Mouse (Mus musculus): ENCODE measurements around the gene Acox3. TPM values are rescaled to one million over a fixed set of nuclear protein-coding genes. Genes with fewer than 3 reads are reported as not detected.

Acox3 gene
- total RNA-seq, 2 experiments from 2014 or later: 27.6 to 29.8 TPM

DNA sequence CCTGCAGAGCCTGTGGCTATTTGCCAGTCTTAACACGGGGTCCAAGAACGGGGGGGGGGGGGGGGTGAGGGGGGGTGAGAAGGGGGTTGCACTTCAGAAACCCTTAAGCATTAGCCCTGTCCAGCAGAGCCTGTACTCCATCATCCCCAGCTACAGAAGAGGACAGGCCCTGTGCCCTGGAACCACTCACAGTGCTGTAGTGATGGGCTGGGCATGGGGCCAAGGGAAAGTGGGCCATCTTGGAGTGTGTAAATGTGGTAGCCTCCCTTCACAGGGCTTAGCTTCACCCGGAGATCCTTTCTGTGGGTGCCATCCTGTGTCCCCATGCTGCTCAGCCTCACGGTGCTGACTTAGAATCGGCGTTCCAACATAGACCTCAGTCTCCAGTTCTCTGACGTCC, 24.9 kb downstream of the Acox3 start:
- intact Hi-C loops (cut with DNase I): no loop called here
- peak; percentile 62 to 70 for DNase-seq

DNA sequence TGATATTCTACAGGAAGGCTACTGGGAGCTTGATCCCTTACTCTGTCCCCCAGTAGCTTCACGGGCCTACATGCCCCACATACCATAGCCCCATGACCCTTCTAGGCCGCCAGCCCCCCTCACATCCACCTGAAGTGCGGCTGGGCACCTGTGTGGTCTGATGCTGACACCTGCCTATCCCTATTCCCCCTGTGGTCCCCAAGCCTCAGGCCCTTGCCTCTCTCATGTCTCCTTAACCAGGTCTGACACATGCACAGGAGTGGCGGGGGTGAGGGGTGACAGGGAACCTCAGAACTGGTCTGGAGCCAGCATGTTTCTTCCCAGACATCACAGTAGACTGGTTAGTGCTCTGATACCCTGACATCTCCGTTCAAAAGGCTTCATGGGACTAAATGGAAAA, 25.7 kb downstream of the Acox3 start:
- DNase-seq: no peak
- intact Hi-C loops (cut with DNase I): no loop called here

DNA sequence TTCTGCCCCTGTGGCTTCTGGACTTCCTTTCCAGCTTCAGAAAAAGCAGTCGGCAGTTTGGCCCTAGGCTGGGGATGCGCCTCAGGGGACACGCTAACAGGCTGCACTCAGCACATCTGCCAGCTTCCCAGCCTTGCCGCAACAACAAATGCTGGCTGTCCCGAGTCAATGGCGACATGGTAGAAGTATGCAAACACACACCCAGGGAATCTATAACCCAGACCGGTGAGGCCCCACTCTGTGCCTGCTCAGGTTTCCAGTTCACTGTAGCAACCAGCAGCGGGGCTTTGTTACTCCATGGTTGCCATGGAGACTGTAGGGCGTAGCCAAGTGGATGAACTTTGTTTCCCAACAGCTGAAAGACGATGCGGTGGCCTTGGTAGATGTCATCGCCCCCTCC, 26.5 kb downstream of the Acox3 start:
- peak; percentile 81 to 84 for DNase-seq
- intact Hi-C loops (cut with DNase I): no loop called here

DNA sequence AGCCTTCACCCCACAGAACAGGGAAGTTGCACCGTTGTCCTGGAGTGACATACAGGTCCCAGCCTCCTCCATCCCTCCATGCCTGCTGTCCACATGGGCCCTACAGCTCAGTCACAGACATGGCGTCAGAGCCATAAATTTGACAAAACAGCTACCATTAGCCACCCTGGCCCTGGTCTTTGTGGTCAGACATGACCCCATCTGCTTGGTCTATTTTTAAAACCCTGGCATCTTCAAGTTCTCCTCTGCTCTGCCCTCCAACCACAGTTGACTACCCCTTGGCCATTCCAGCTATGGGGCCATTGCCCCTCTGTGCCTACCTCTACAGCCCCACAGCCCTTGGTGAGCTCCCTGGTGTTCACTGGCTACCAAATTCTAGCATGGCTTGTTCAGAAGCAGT, 27.1 kb downstream of the Acox3 start:
- intact Hi-C loops (cut with DNase I): no loop called here
- DNase-seq: no peak

DNA sequence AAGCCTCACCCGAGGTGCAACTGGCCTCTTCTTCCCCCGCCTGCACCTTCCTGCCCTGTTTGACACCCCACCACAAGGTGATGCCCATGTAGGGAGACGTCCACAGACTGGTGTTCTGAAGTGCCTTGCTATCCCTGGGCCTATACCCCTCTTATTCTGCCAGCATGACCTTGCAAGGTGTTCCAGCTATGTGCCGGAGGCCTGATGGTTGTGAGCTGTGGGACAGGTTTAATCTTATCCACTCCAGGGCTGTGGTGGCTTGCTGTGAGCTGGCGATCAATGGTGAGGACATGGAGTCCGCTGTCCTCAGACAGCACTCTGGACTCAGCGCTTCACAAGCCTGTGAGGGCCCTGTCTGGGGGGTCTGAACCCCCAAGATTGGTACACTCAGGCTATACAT, 27.5 kb downstream of the Acox3 start:
- intact Hi-C loops (cut with DNase I): no loop called here
- no peak for DNase-seq

DNA sequence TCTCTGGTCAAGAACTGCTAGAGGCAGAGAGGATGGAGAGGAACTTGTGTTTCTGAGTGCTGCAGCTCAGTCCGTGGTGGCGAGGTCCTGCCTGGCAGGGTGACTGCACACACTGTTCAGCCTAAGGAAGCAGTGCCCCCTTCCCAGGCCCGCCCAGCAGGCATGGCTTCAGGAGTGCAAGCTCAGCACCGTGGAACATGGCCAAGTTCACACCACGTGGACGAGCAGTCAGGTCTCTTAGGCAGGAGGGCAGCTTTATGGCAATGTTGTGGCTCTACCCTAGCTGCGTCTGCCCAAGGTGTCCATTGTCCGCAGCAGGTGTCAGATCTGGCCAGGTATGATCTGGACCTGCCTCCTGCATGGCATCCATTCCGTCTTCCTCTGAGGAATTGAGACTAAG, 28.3 kb downstream of the Acox3 start:
- intact Hi-C loops (cut with DNase I): no loop called here
- no peak for DNase-seq

DNA sequence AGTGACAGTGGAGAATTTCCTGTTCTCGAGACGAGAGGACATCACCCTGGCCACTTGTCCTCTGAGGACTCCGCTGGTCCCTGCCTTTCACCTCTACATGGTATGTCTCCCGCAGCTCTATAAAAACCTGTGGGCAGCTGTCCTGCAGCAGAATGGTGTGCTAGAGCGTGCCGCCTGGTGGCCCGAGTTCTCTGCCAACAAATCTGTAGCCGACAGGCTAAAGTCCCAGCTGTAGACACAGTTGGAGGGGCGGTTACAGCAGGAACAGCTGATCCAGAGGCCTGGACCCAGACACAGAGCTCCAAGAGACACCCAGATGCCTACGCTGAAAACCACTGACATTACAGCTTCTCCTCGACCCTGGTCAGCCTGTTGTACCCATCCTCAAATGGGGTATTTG, 29.1 kb downstream of the Acox3 start:
- intact Hi-C loops (cut with DNase I): no loop called here
- DNase-seq: no peak

DNA sequence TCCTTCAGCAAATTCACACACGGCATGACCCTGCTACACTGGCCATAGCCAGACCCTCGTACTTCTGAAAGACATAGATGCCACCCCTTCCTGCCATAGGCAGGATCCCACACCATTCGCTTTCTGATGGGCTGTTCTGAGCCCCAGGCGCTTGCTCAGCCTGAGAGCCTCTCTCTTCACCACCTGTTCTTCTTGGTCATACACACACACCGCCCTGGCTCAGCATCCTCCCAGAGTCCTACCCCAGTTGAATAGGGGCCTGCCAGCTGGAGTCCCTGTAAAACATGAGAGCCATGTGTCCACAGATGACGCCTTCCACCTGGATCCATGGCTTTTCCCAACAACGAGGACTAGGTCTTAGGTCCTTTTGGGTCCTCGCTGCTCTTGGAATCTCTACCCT, 29.9 kb downstream of the Acox3 start:
- intact Hi-C loops (cut with DNase I): no loop called here
- DNase-seq: no peak

DNA sequence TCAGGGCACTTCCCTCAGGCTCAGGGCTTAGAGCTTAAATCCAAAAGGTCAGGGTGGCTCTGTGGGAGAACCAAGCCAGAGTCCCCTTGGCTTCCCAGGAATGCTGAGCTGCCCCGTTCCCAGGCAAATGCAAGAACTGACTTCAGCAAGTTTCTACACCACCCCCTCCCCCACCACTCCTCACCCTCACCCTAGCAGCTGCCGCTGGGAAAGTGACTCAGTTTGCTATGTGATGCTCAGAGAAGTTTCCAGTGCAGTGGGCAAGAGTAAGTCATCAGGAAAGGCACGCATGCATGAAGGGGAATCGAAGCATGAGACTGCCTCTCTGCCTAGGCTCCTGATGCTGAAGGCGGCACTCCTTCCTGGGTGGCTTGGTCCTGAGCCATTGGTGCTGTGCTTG, 34.1 kb downstream of the Acox3 start:
- DNase-seq: no peak
- intact Hi-C loops (cut with DNase I): no loop called here

DNA sequence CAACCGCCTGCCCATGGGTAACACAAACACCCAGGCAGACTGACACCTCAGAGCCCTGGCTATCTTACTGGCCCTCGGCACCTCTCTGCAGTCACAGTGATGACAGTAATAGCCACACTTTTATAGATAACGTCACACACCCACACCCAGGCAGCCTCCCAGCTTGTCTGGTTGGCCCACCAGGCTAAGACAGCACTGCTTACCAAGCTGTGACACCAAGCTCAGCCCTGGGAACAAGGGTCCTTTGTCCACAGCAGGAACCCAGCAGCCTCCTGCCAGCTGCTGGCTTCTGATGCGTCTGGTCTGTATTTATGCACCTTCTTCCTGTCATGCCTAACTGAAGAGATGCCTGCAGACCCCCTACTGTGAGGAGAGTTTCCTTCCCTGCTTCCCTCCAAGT, 38.3 kb downstream of the Acox3 start:
- no peak for DNase-seq

DNA sequence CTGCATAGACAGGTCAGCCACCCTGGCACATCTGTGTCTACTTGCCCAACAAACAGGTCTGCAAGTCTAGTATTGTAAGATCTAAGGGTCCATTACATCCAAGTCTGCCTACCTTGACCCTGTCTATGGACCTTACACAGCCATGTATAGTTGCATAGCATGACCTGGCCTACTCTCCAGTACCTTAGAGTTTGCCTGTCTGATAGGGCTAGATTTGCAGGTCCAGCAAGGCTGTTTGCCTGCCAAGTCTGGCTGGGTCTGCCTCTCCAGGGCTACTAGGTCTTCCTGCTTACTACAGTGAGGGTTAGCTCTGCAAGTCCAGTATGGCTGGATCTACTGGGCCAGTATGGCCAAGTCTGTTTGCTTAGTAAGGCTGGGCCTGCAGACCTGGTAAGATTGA, 41.0 kb downstream of the Acox3 start:
- no peak for DNase-seq
- intact Hi-C loops (cut with DNase I): no loop called here

More for the DNA sequence above, 38.3 kb downstream of the Acox3 start:
- intact Hi-C loops (cut with DNase I): no loop called here

DNA sequence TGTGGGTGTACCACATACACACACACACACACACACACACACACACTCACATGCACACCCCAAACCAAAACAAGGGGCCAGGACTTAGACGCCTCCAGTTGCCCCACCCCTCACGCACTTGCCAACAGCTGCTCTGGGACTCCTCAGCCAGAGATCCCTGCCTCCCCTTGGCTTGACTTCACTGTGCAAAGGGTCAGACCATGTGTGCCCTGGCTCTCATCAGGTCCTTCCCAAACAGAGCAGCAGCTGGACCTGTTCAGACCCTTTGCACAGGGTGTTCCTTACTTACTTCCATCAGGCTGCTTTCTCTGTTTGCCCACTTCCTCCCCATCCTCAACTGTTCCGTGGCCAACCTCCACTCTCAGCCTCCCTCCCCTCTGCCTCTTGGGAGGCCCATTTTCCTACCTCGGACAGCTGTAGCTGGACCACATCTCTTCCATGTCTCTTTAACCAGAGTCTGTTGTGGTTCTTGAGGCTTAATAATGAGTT, 42.0 kb downstream of the Acox3 start:
- peak; percentile 85 to 88 for DNase-seq
- intact Hi-C loops (cut with DNase I): no loop called here

DNA sequence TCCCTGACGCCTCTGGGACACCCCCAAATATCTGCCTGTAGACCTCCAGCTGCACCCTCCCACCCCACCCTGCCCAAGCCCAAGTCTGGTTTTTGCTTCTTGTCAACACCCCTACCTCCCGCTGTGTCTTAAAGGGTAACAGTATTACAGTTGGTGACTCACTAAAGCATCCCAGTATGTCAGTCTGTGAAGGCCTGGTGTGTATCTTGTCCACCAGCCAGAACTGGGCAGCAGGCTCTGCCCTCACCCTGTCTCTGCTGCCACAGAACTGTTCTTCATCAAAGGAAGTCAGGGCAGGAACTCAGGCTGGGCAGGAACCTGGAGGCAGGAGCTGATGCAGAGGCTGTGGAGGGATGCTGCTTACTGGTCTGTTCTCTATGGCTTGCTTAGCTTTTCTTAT, 43.6 kb downstream of the Acox3 start:
- DNase-seq: no peak
- intact Hi-C loops (cut with DNase I): no loop called here

DNA sequence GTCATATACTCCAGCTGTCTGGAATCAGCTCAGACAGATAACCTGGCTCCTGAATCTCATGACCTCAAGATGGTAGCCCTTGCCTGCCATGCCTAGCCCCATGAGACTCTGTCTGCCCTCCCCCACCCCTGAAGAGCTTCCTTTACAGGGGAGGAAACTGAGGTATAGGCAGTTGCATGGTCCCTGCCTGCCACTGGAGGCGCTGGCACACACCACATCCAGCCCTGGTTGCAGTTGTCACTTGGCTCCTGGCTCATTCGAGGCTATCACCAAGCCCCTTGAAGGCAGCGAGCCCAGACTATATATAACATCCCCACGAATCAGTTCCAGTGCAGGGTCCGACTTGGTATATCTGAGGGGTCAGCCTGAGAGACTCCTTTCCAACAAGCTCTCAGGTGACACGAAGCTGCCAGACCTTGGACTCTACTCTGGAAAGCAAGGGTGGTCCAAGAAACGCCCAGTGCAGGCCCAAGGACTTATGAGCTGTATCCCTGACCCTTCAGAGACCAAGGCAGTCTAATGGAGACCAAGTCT, 44.5 kb downstream of the Acox3 start:
- no peak for DNase-seq
- intact Hi-C loops (cut with DNase I): no loop called here

DNA sequence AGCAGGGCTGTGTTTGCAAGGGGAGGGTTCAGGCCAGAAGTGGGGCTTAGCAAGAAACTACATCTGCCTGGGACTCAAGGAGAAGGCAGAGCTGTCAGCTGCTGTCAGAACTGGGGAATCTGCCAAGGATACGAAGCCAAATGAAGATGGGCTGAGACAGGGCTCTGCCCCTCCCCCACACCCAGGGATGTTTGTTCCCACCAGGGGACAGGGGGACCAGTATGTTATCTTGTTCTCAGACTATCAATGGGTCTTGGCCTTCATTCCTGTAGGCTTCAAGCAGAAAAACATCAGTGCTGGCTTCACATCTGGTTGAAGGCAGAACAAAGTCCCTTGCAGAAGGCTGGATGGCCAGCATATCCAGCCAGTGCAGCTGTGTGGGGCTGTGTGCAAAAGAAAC, 45.8 kb downstream of the Acox3 start:
- DNase-seq: peak; percentile 87 to 90

DNA sequence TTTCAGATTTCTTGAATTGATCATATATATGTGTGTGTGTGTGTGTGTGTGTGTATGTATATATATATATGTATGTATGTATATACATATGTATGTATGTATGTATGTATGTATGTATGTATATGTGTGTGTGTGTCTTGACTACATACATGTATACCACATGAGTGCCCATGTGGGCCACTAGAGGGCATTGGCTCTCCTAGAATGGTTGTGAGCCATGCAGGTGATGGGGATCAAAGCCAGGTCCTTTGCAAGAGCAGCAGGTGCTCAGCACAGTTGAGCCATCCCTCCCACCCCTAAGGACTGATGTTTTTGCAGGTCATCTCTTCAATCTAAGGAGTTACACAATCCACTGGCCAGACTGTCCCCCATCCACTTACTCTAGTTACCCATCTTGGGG, 46.5 kb downstream of the Acox3 start:
- intact Hi-C loops (cut with DNase I): no loop called here
- no peak for DNase-seq

More for the DNA sequence above, 45.8 kb downstream of the Acox3 start:
- intact Hi-C loops (cut with DNase I): no loop called here

DNA sequence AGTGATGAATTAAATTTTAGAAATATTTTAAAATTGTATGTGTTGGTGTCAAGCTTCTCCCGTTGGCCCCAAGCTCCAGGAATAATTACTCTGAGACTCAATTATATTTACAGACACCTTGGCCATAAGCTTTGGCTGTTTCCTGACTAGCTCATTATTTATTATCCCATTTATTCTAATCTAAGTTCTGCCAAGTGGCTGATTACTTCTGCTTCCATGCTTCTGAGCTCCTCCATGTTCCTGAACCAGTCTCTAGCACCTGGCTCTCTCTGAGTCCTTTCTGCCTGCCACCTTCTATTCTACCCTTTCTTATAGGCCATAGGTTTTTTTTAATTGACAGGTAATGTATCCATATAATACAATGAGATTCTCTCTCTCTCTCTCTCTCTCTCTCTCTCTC, 47.9 kb downstream of the Acox3 start:
- DNase-seq: no peak
- intact Hi-C loops (cut with DNase I): no loop called here

DNA sequence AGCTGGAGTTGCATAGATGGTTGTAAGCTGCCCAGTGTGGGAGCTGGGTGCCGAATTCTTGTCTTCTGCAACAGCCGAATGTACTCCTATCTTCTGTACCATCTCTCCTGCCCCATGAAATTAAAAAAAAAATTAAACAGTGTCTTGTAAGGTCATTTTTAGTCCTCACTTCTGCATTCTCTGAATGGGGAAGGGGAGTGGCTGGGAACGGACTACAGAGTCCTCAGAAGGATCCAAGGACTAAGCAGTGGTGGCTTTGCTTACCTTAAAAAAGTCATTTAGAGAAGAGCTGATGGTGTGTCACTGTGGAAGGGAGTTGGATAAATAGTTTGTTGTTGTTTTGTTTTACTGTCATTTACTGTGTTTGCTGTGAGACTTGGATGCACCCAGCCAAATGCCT, 48.4 kb downstream of the Acox3 start:
- intact Hi-C loops (cut with DNase I): no loop called here
- no peak for DNase-seq

DNA sequence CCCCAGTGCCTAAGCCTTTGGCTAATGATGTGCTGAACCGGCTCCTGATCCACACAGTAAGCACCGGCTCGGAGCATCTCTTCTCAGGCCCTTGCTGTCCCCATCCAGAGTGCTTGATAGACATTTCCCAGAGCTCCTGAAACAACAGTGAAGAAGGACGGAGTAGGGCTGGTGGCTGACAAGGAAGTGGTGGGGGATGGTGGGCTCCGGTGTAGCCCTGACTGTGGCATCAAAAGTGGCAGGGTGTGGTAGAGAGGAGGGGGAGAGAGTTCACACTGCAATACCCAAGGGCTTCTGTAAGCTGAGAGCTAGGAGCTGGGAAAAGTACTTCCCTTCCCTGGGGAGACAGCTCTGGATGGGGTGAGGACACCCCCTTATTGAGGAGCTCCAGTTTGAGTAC, 48.9 kb downstream of the Acox3 start:
- intact Hi-C loops (cut with DNase I): no loop called here
- no peak for DNase-seq

DNA sequence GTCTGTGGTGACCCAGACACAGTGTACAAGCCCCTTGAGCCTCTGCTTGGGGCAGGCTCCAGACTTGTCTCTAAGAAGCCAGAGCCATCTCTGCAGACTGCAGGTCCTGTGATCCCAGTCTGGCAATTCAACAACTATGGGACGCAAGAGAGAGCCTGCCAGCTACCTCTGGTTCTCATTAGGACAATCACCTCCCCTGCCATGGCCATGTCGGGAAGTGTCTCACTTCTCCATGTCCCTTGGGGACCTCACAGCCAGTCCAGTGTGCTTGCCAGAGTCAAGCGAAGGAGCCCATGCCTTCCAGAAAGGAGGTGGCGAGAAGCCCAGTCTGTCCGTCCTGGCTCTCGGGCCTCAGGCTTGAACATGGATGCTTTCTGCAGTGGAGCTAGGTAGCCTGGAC, 50.0 kb downstream of the Acox3 start:
- intact Hi-C loops (cut with DNase I): no loop called here

DNA sequence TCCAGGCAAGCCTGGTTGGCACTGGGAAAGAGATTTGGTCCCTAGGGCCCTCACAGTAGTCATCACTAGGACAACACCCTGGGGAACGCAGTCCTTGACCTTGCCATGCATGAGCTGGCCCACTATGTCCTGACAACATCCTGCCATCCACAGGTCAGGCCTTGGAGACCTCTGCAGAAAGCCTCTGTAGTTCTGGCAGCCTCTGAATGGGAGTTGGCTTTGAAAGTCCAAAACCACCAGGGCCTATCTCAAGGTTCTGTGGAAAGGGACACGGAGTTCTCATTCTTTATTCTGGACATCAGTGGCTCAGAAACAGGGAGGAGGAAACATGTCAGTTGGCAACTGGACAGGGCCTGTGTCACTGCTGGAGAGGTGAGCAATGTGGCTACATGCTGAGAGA, 53.2 kb downstream of the Acox3 start:
- intact Hi-C loops (cut with DNase I): no loop called here
- DNase-seq: peak; percentile 68 to 78

More for the DNA sequence above, 50.0 kb downstream of the Acox3 start:
- DNase-seq: peak in 1 of 2 experiments; percentile 56

DNA sequence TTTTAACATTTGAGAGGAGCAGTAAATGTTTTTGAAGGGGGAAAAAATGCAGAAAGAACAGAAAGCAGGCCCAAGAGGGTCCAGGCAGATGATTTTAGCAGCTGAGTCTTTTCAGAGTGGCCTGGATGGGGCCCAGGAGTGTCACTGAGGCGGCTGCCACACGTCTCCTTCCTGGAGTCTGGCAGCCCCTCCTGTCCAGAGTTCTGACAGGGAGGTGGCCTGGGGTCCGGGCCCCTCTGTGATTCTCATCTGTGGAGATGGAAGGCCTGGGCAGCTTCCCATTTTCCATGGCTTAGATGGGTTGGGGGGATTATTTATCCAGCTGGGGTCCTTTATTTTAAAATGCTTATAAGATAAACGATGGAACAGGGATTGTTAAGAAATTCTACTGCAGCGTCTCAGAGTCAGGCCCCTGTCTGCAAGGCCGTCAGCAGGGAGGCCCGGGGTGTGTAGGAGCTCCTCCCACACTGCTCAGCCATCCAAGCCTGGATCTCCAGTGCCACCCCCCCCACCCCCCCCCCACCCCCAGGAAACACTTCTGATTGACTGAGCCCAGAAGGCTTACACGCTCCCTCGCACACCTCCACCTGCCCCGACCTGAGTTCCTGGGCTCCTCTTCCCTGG, 59.2 kb downstream of the Acox3 start:
- DNase-seq: peak; percentile 64 to 69
- intact Hi-C loops (cut with DNase I): no loop called here
